Mouse (Mus musculus) MEL (cell line): ENCODE measurements around the gene Gga3. TPM values are rescaled to one million over a fixed set of nuclear protein-coding genes. Genes with fewer than 3 reads are reported as not detected.

Source experiments
- DNase-seq: peaks from one replicate; pipeline ENCODE4 v3.0.0; 2011; ENCODE audit warnings: low read depth, low spot score
- H3K27ac ChIP-seq: 2 replicates; pipeline ENCODE4 v1.5.1; 2012; ENCODE audit warnings: low read depth, mild to moderate bottlenecking, control low read depth, low read length, moderate library complexity; ENCODE audit not compliant: control insufficient read depth
- H3K27me3 ChIP-seq, 2 experiments: fragments of 150-350 bp in 1 of 2; sonication (generic) in 1 of 2; 2 replicates each; pipeline ENCODE4 v1.6.1; 2012; ENCODE audit warnings: low read length in 2 of 2, mild to moderate bottlenecking in 2 of 2, improper control_type of control experiment in 1 of 2, moderate library complexity in 1 of 2; ENCODE audit not compliant: insufficient read depth in 2 of 2, control insufficient read depth in 1 of 2
- H3K36me3 ChIP-seq, 2 experiments: 2 replicates each; pipeline ENCODE4 v1.6.1; 2012 to 2014; ENCODE audit warnings: low read length in 2 of 2, improper control_type of control experiment in 1 of 2, inconsistent platforms in 1 of 2, mild to moderate bottlenecking in 1 of 2; ENCODE audit not compliant: insufficient read depth in 2 of 2, control insufficient read depth in 1 of 2
- H3K4me1 ChIP-seq, 2 experiments: fragments of 150-350 bp in 1 of 2; sonication (generic) in 1 of 2; 2 replicates each; pipeline ENCODE4 v1.6.1; 2012; ENCODE audit warnings: low read length in 2 of 2, improper control_type of control experiment in 1 of 2, mild to moderate bottlenecking in 1 of 2; ENCODE audit not compliant: insufficient read depth in 2 of 2, control insufficient read depth in 1 of 2
- H3K4me3 ChIP-seq, 2 experiments: fragments of 150-350 bp in 1 of 2; sonication (generic) in 1 of 2; 2 replicates each; pipeline ENCODE4 v1.5.1; 2012; ENCODE audit warnings: low read depth in 2 of 2, low read length in 2 of 2, mild to moderate bottlenecking in 2 of 2, moderate library complexity in 2 of 2, control low read depth in 1 of 2, improper control_type of control experiment in 1 of 2; ENCODE audit not compliant: control insufficient read depth in 1 of 2, insufficient read depth in 1 of 2
- H3K79me2 ChIP-seq: 2 replicates; pipeline ENCODE4 v1.6.1; 2012; ENCODE audit warnings: mild to moderate bottlenecking, low read length, moderate library complexity; ENCODE audit not compliant: control insufficient read depth, poor library complexity, insufficient read depth
- H3K9ac ChIP-seq: 2 replicates; pipeline ENCODE4 v1.6.1; 2012; ENCODE audit warnings: low read depth, mild to moderate bottlenecking, control low read depth, low read length, moderate library complexity; ENCODE audit not compliant: control insufficient read depth, poor library complexity, severe bottlenecking
- H3K9me3 ChIP-seq: fragments of 150-350 bp; sonication (generic); replicated peaks from 2 replicates; pipeline ENCODE4 v1.6.1; 2012; ENCODE audit warnings: mild to moderate bottlenecking, low read length, improper control_type of control experiment, moderate library complexity; ENCODE audit not compliant: insufficient read depth
- CHD1 ChIP-seq: IDR thresholded peaks from 2 replicates; pipeline ENCODE4 v1.6.1; 2012; ENCODE audit warnings: low read depth, mild to moderate bottlenecking, inconsistent platforms, low read length, improper control_type of control experiment
- CTCF ChIP-seq, 3 experiments: IDR thresholded peaks in 2 of 3; conservative IDR thresholded peaks in 1 of 3; 2 replicates each; pipeline ENCODE4 v1.5.1; 2011 to 2012; ENCODE audit warnings: low read length in 3 of 3, low read depth in 2 of 3, mild to moderate bottlenecking in 2 of 3, improper control_type of control experiment in 1 of 3, inconsistent platforms in 1 of 3, mixed read lengths in 1 of 3, moderate library complexity in 1 of 3; ENCODE audit not compliant: control insufficient read depth in 1 of 3, insufficient read depth in 1 of 3, poor library complexity in 1 of 3, severe bottlenecking in 1 of 3
- E2F4 ChIP-seq: IDR thresholded peaks from 2 replicates; pipeline ENCODE4 v1.6.1; 2011; ENCODE audit warnings: low read depth, low read length, improper control_type of control experiment, borderline replicate concordance
- ELF1 ChIP-seq: IDR thresholded peaks from 2 replicates; pipeline ENCODE4 v1.6.1; 2014; ENCODE audit warnings: low read depth, mild to moderate bottlenecking, inconsistent platforms, low read length, improper control_type of control experiment, moderate library complexity
- GATA1 ChIP-seq: IDR thresholded peaks from 2 replicates; pipeline ENCODE4 v1.6.1; 2011; ENCODE audit warnings: low read depth, low read length, improper control_type of control experiment
- HCFC1 ChIP-seq: IDR thresholded peaks from 2 replicates; pipeline ENCODE4 v1.6.1; 2012; ENCODE audit warnings: low read depth, mild to moderate bottlenecking, inconsistent platforms, low read length, improper control_type of control experiment, moderate library complexity
- MAFK ChIP-seq: IDR thresholded peaks from 2 replicates; pipeline ENCODE4 v1.6.1; 2011; ENCODE audit warnings: low read depth, mild to moderate bottlenecking, low read length, improper control_type of control experiment, borderline replicate concordance
- MAX ChIP-seq: IDR thresholded peaks from 2 replicates; pipeline ENCODE4 v1.6.1; 2011; ENCODE audit warnings: low read length, improper control_type of control experiment
- MXI1 ChIP-seq: IDR thresholded peaks from 2 replicates; pipeline ENCODE4 v1.6.1; 2011; ENCODE audit warnings: mild to moderate bottlenecking, low read depth, low read length, improper control_type of control experiment
- MYB ChIP-seq: IDR thresholded peaks from 2 replicates; pipeline ENCODE4 v1.6.1; 2011; ENCODE audit warnings: mild to moderate bottlenecking, low read depth, low read length, improper control_type of control experiment
- NRF1 ChIP-seq: IDR thresholded peaks from 2 replicates; pipeline ENCODE4 v1.6.1; 2014; ENCODE audit warnings: low read depth, mild to moderate bottlenecking, inconsistent platforms, low read length, improper control_type of control experiment, moderate library complexity; ENCODE audit not compliant: poor library complexity, insufficient read depth, severe bottlenecking
- POLR2AphosphoS2 ChIP-seq: IDR thresholded peaks from 2 replicates; pipeline ENCODE4 v1.6.1; 2011; ENCODE audit warnings: low read length, improper control_type of control experiment
- SIN3A ChIP-seq: IDR thresholded peaks from 2 replicates; pipeline ENCODE4 v1.6.1; 2012; ENCODE audit warnings: low read length, improper control_type of control experiment, inconsistent platforms
- SMC3 ChIP-seq: IDR thresholded peaks from 2 replicates; pipeline ENCODE4 v1.6.1; 2011; ENCODE audit warnings: low read depth, low read length, improper control_type of control experiment
- TCF12 ChIP-seq: IDR thresholded peaks from 2 replicates; pipeline ENCODE4 v1.6.1; 2014; ENCODE audit warnings: low read depth, mild to moderate bottlenecking, inconsistent platforms, low read length, improper control_type of control experiment, moderate library complexity
- UBTF ChIP-seq: IDR thresholded peaks from 2 replicates; pipeline ENCODE4 v1.6.1; 2012; ENCODE audit warnings: low read depth, mild to moderate bottlenecking, inconsistent platforms, low read length, improper control_type of control experiment, moderate library complexity, borderline replicate concordance; ENCODE audit not compliant: insufficient read depth
- ZNF384 ChIP-seq: IDR thresholded peaks from 2 replicates; pipeline ENCODE4 v1.6.1; 2012; ENCODE audit warnings: low read depth, mild to moderate bottlenecking, inconsistent platforms, low read length, improper control_type of control experiment
- polyA plus RNA-seq, 2 experiments: library from polyadenylated mRNA; stranded (reverse) in 1 of 2; unstranded in 1 of 2; fragments of >175 nt in 1 of 2; fragments of >200 nt in 1 of 2; gene quantifications; 2 replicates each; pipeline versions ENCODE4 v1.2.1 to v1.2.4; 2012; ENCODE audit warnings: low replicate concordance in 2 of 2, low read depth in 1 of 2; ENCODE audit not compliant: insufficient read length in 2 of 2, insufficient read depth in 1 of 2, missing spikeins in 1 of 2
- total RNA-seq: library from RNA; depleted of rRNA; stranded (reverse); fragments of 300-350 nt; gene quantifications from 2 replicates; pipeline ENCODE4 v1.2.3, GENCODE M21; 2012

The Gga3 gene
- total and polyA plus RNA-seq, 3 experiments = 28.6 to 59.9 TPM; not detected in 1

- Histone ChIP-seq H3K4me3 (no peak overlapping the region), H3K9ac (no peak overlapping the region), H3K27me3 (no peaks in the 10 kb centered on the region), H3K79me2 (peaks cover 58% of the 10 kb centered on the region), H3K4me1 (peaks cover 7 to 32% of the 10 kb centered on the region in 2 experiments), H3K36me3 (peaks cover 19 to 29% of the 10 kb centered on the region in 2 experiments), H3K27ac (no peak overlapping the region), H3K9me3 (no peaks in the 10 kb centered on the region)
- no peak for TF ChIP-seq HCFC1
- no peak for TF ChIP-seq NRF1
- 0 out of 2 replicates have a peak, but pooled peaks have one; percentile 6 for TF ChIP-seq TCF12
- TF ChIP-seq UBTF = no peak
- 0 out of 2 replicates have a peak, but pooled peaks have one; percentile 12 for TF ChIP-seq POLR2AphosphoS2
- TF ChIP-seq MXI1 = peak; percentile 75; the same call in 1 of the 2 replicates
- TF ChIP-seq GATA1 = no peak
- TF ChIP-seq MAFK = no peak
- no peak for TF ChIP-seq MYB
- TF ChIP-seq SIN3A = peak; percentile 21; the same call in 1 of the 2 replicates
- no peak for TF ChIP-seq CHD1
- peak; percentile 86 for TF ChIP-seq ZNF384
- TF ChIP-seq MAX = no peak
- no peak for TF ChIP-seq CTCF (IDR thresholded peaks at IDR 0.05 in 2 of 3, conservative IDR thresholded peaks at IDR 0.05 in 1 of 3; ENCODE audit: control insufficient read depth in 1 of 3, insufficient read depth in 1 of 3, low read depth in 2 of 3, low read length in 3 of 3, poor library complexity in 1 of 3, severe bottlenecking in 1 of 3)
- TF ChIP-seq ELF1 = no peak
- no peak for DNase-seq
Observed at GRCm38 (mm10) chr11:115598309-115598708, 5.5 kb downstream of the Gga3 start.

GRCm38 (mm10) chr11:115595209-115595608 lies 8.6 kb downstream of the Gga3 start:
- H3K27ac ChIP-seq = no peak overlapping the region
- no peaks in the 10 kb centered on the region for H3K9me3 ChIP-seq
- H3K4me1 ChIP-seq = peaks cover 0 to 8% of the 10 kb centered on the region in 2 experiments; a peak in 2 of 4 replicates
- H3K79me2 ChIP-seq = peaks cover 29% of the 10 kb centered on the region
- no peak overlapping the region for H3K4me3 ChIP-seq
- H3K36me3 ChIP-seq = peaks cover 10 to 25% of the 10 kb centered on the region in 2 experiments
- H3K27me3 ChIP-seq = no peaks in the 10 kb centered on the region
- peak; percentile 65 for DNase-seq
- no peak overlapping the region for H3K9ac ChIP-seq
- TF ChIP-seq UBTF (no peak), E2F4 (no peak), ZNF384 (no peak), SMC3 (peak; percentile 43; the same call in 1 of the 2 replicates), CTCF (IDR thresholded peaks at IDR 0.05 in 2 of 3, conservative IDR thresholded peaks at IDR 0.05 in 1 of 3; ENCODE audit: control insufficient read depth in 1 of 3, insufficient read depth in 1 of 3, low read depth in 2 of 3, low read length in 3 of 3, poor library complexity in 1 of 3, severe bottlenecking in 1 of 3) (peak in 2 of 3 experiments; percentile 25 to 65; a peak in 3 of 6 replicates), MAX (no peak)
